Mouse (Mus musculus): ENCODE results near the gene Tulp3. TPM values are rescaled to one million over a fixed set of nuclear protein-coding genes. Genes with fewer than 3 reads are reported as not detected.
"Not testable (repeated sequence)": the region's sequence is repeated elsewhere in the genome, so short reads cannot be mapped to it uniquely, and the experiment has no call there.

The Tulp3 gene
- polyA plus RNA-seq, 1 experiment from 2014 or later = 23.4 TPM

GRCm38 (mm10) chr6:128346782-128347181, 8.9 kb downstream of the Tulp3 start:
- no peaks in the 10 kb centered on the region for H3K27me3 ChIP-seq (replicated peaks; ENCODE audit: low read depth, poor library complexity, severe bottlenecking)
- DNase-seq (ENCODE audit: low spot score) = no peak
- peaks cover 9% of the 10 kb centered on the region for H3K4me1 ChIP-seq
- 92% methylated on average over 6 of the region's 6 CpGs for WGBS
- H3K9me3 ChIP-seq = no peaks in the 10 kb centered on the region
- no peak overlapping the region for H3K4me3 ChIP-seq
- H3K27ac ChIP-seq (replicated peaks) = no peak overlapping the region
- H3K36me3 ChIP-seq (replicated peaks) = peaks cover 52% of the 10 kb centered on the region

DNA sequence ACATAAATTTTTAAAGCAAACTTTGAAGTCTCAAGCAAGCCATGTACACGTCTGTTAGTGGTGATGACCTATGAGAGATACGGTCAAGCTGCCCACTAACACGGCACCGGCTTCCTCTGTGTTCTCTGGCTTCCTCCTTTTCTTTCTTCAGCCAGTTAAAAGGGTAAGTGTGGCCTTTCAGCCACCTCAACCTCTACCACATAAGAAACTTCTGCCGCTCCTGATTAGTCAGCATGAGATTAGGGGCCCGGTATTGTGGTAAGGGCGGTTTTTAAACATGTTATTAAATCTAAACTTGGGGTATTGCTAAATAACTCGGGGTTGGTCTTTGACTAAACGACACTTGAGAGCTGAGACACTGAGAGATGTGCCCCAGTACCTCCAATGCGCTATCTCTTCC, 10.0 kb downstream of the Tulp3 start:
- Histone ChIP-seq H3K27ac (replicated peaks) (no peak overlapping the region), H3K27me3 (replicated peaks; ENCODE audit: low read depth, poor library complexity, severe bottlenecking) (no peaks in the 10 kb centered on the region), H3K36me3 (replicated peaks) (peaks cover 49% of the 10 kb centered on the region), H3K9me3 (no peaks in the 10 kb centered on the region), H3K4me3 (no peak overlapping the region), H3K4me1 (peaks cover 9% of the 10 kb centered on the region)
- whole genome bisulfite sequencing = 93% methylated on average over 10 of the region's 10 CpGs
- DNase-seq (ENCODE audit: low spot score) = no peak

GRCm38 (mm10) chr6:128341956-128342723, 13.5 kb downstream of the Tulp3 start:
- no peak overlapping the region for H3K4me3 ChIP-seq
- H3K27me3 ChIP-seq (replicated peaks; ENCODE audit: low read depth, poor library complexity, severe bottlenecking) = no peaks in the 10 kb centered on the region
- H3K27ac ChIP-seq (replicated peaks) = no peak overlapping the region
- WGBS = 95% methylated on average over 11 of the region's 11 CpGs
- H3K9me3 ChIP-seq = no peaks in the 10 kb centered on the region
- no peak for DNase-seq (ENCODE audit: low spot score)
- peaks cover 37% of the 10 kb centered on the region for H3K36me3 ChIP-seq (replicated peaks)
- peaks cover 18% of the 10 kb centered on the region for H3K4me1 ChIP-seq

DNA sequence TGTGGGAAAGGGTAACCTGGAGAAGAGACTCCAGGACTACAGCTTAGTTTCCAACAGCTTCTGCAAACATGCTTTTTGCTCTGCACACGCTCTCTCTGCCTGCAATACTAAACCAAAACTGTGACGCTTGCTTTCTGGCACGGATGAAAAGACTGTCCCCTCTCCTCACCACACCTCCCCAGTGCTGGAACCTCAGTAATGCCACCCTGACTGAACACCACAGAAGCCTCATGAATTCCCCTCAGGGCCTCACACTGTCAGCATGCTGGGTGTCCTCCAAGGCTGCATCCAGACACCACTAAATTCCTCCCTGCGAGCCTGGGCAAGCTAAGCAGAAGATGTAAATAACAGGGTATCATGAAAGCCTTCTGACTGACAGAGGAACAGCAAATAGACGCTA, 16.8 kb downstream of the Tulp3 start:
- Histone ChIP-seq H3K36me3 (replicated peaks) (peaks cover 62% of the 10 kb centered on the region), H3K4me3 (no peak overlapping the region), H3K9me3 (no peaks in the 10 kb centered on the region), H3K27me3 (replicated peaks; ENCODE audit: low read depth, poor library complexity, severe bottlenecking) (no peaks in the 10 kb centered on the region), H3K27ac (replicated peaks) (peak overlapping the region; percentile 20; the same call in 1 of the 2 replicates), H3K4me1 (peaks cover 26% of the 10 kb centered on the region)
- DNase-seq (ENCODE audit: low spot score) = peak; percentile 47
- WGBS = 49% methylated on average over 5 of the region's 5 CpGs

- Histone ChIP-seq H3K4me3 (no peak overlapping the region), H3K36me3 (replicated peaks) (peaks cover 62% of the 10 kb centered on the region), H3K27ac (replicated peaks) (peak overlapping the region; percentile 54), H3K4me1 (peaks cover 26% of the 10 kb centered on the region), H3K27me3 (replicated peaks; ENCODE audit: low read depth, poor library complexity, severe bottlenecking) (no peaks in the 10 kb centered on the region), H3K9me3 (no peaks in the 10 kb centered on the region)
- 85% methylated on average over 7 of the region's 7 CpGs for WGBS
- no peak for DNase-seq (ENCODE audit: low spot score)
These were observed 18.2 kb downstream of the Tulp3 start for GRCm38 (mm10) chr6:128337467-128337866.

GRCm38 (mm10) chr6:128334397-128335124, 21.1 kb downstream of the Tulp3 start:
- Histone ChIP-seq H3K36me3 (replicated peaks) (peaks cover 71% of the 10 kb centered on the region), H3K27ac (replicated peaks) (peak overlapping the region; percentile 70), H3K4me3 (no peak overlapping the region), H3K4me1 (peaks cover 24% of the 10 kb centered on the region), H3K9me3 (peaks cover 17% of the 10 kb centered on the region), H3K27me3 (replicated peaks; ENCODE audit: low read depth, poor library complexity, severe bottlenecking) (no peaks in the 10 kb centered on the region)
- WGBS = 31% methylated on average over 12 of the region's 12 CpGs
- peak; percentile 76 for DNase-seq (ENCODE audit: low spot score)

- H3K36me3 ChIP-seq (replicated peaks) = peaks cover 28% of the 10 kb centered on the region
- H3K27me3 ChIP-seq (replicated peaks; ENCODE audit: low read depth, poor library complexity, severe bottlenecking) = no peaks in the 10 kb centered on the region
- H3K9me3 ChIP-seq = no peaks in the 10 kb centered on the region
- no peak overlapping the region for H3K4me3 ChIP-seq
- 21% methylated on average over 4 of the region's 4 CpGs for WGBS
- peaks cover 3% of the 10 kb centered on the region; the same call in 1 of the 2 replicates for H3K4me1 ChIP-seq
- DNase-seq (ENCODE audit: low spot score) = peak; percentile 56
- H3K27ac ChIP-seq (replicated peaks) = no peak overlapping the region
These were observed 37.3 kb downstream of the Tulp3 start for GRCm38 (mm10) chr6:128318317-128318716.

DNA sequence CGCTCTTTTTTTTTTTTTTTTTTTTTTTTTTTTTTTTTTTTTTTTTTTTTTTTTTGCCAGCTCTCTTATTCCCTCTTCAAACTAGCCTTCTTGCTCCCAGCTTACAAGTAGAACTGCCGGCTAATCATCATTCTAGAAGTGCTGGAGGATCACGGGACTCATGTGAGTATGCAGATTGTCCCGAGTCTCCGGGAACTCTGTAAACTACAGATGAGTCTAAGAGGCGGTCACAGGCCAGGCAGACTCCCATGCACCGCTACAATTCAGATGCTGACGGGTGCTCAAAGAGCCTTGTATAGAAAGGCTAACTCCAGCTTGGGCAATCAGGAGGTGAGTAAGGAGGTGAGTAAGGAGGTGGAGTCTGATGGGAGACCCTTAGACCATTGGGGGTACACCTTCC, 40.1 kb downstream of the Tulp3 start:
- peaks cover 2% of the 10 kb centered on the region; the same call in 1 of the 2 replicates for H3K4me1 ChIP-seq
- 81% methylated on average over 8 of the region's 8 CpGs for WGBS

GRCm38 (mm10) chr6:128314796-128315195, 40.9 kb downstream of the Tulp3 start:
- no peaks in the 10 kb centered on the region for H3K36me3 ChIP-seq (replicated peaks)
- no peaks in the 10 kb centered on the region for H3K9me3 ChIP-seq
- DNase-seq (ENCODE audit: low spot score) = no peak
- 88% methylated on average over 6 of the region's 6 CpGs for WGBS
- H3K27me3 ChIP-seq (replicated peaks; ENCODE audit: low read depth, poor library complexity, severe bottlenecking) = no peaks in the 10 kb centered on the region
- H3K4me3 ChIP-seq = no peak overlapping the region
- H3K4me1 ChIP-seq = no peaks in the 10 kb centered on the region
- H3K27ac ChIP-seq (replicated peaks) = no peak overlapping the region

More for the DNA sequence above, 40.1 kb downstream of the Tulp3 start:
- H3K27ac ChIP-seq (replicated peaks) = no peak overlapping the region
- peaks cover under 1% of the 10 kb centered on the region; the same call in 1 of the 2 replicates for H3K36me3 ChIP-seq (replicated peaks)
- H3K4me3 ChIP-seq = no peak overlapping the region
- H3K27me3 ChIP-seq (replicated peaks; ENCODE audit: low read depth, poor library complexity, severe bottlenecking) = no peaks in the 10 kb centered on the region
- DNase-seq (ENCODE audit: low spot score) = no peak
- no peaks in the 10 kb centered on the region for H3K9me3 ChIP-seq

- Histone ChIP-seq H3K9me3 (no peaks in the 10 kb centered on the region), H3K27ac (replicated peaks) (no peak overlapping the region)
- 27% methylated on average over 4 of the region's 4 CpGs for WGBS
These were observed 47.3 kb downstream of the Tulp3 start for GRCm38 (mm10) chr6:128308311-128308710.

GRCm38 (mm10) chr6:128304801-128305200, 50.9 kb downstream of the Tulp3 start:
- Histone ChIP-seq H3K27ac (replicated peaks) (no peak overlapping the region), H3K4me3 (no peak overlapping the region), H3K27me3 (replicated peaks; ENCODE audit: low read depth, poor library complexity, severe bottlenecking) (peaks cover 38% of the 10 kb centered on the region), H3K36me3 (replicated peaks) (no peaks in the 10 kb centered on the region), H3K9me3 (peaks cover 5% of the 10 kb centered on the region; the same call in 1 of the 2 replicates), H3K4me1 (peaks cover 12% of the 10 kb centered on the region)
- WGBS = 83% methylated on average over 4 of the region's 4 CpGs
- DNase-seq (ENCODE audit: low spot score) = no peak

More at GRCm38 (mm10) chr6:128308311-128308710, 47.3 kb downstream of the Tulp3 start:
- Histone ChIP-seq H3K27me3 (replicated peaks; ENCODE audit: low read depth, poor library complexity, severe bottlenecking) (peaks cover 9% of the 10 kb centered on the region), H3K36me3 (replicated peaks) (no peaks in the 10 kb centered on the region), H3K4me1 (no peaks in the 10 kb centered on the region), H3K4me3 (no peak overlapping the region)
- DNase-seq (ENCODE audit: low spot score) = peak; percentile 88

- not testable (repeated sequence) for H3K27ac ChIP-seq (replicated peaks); H3K36me3 ChIP-seq (replicated peaks); H3K9me3 ChIP-seq; H3K4me3 ChIP-seq; DNase-seq (ENCODE audit: low spot score)
- Histone ChIP-seq H3K27me3 (replicated peaks; ENCODE audit: low read depth, poor library complexity, severe bottlenecking) (peaks cover 60% of the 10 kb centered on the region), H3K4me1 (peaks cover 31% of the 10 kb centered on the region)
- WGBS = 77% methylated on average over 3 of the region's 3 CpGs
These were observed 53.0 kb downstream of the Tulp3 start for GRCm38 (mm10) chr6:128302640-128303039.
